Mouse (Mus musculus) ES-CJ7 (cell line): ENCODE measurements at regions not wholly inside any gene's neighbourhood (a gene's known extent, or its start where the extent isn't known, plus 50 kb on each side); places are given as distances from the start of the nearest gene placed in this dataset.

Experiments
- DNase-seq: peaks from one replicate; pipeline ENCODE4 v3.0.0; 2011; ENCODE audit warnings: low read depth, low spot score

DNA sequence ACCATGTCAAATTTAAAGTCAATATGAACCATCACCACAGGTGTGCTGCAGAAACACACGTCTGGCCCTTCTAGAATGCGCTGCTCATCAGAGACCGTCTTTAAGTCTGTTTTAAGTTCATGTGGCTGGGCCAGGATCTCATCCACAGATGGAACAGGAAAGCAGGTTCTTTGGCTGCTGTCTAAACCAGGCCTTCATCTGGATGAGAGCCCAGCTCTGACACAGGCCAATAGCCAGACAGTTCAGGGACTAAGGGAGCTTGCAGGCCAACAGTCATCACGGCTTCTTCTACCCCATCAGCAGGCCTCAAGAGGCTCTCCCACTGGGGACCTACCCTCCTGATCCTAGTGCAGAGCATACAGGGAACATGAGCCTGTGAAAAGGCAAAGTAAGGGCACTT, 185.4 kb upstream of the Eci2 start:
- no peak for DNase-seq

DNA sequence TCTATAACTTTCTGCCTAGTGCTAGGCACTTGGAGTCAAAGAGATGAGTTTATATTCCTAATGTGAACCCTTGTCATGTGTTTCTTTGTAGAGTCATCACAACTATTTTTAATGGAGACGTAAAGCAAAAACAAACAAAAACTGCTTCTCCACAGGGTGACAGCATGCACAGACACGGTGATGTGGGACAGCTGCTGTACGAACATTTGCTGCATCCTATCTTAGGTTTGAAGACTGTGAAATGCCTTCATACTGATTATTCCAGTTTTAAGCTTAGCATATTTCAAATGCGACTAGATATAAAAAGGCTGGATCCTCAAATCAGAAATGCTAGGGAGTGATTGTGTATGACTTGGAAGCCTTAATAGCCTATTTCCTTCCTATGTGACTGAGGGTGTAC, 187.3 kb upstream of the Eci2 start:
- DNase-seq, result no peak

DNA sequence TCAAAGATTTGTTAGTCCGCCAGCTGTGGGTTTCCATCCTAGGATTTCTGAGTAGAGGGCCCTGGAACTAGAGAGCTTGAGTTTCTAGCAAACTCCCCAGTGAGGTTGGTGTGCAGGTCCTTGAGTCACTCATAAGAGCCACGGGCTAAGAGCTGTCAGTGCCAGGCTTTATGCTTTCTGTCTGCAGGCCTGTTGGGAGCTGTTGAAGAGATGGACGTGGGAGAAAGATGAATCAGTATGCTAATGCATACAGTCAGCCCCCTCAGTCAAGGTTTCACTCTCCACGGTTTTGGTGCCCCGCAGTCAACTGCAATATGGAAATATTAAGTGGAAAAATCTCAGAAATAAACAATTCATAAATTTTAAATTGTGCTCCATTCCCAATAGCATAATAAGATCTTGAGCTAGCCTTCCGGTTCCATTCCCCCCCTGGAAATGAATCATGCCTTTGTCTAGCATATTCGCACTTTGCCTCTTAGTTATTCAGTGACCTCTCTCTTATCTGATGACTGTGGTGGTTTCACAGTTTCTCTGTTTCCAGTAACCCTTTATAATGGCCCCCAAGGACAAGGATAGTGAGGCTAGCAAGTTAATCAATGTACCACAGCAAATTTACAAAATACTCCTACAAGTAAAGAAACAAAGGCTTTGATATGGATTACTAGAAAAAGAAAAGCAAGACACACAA, 199.4 kb upstream of the Eci2 start:
- no peak for DNase-seq

DNA sequence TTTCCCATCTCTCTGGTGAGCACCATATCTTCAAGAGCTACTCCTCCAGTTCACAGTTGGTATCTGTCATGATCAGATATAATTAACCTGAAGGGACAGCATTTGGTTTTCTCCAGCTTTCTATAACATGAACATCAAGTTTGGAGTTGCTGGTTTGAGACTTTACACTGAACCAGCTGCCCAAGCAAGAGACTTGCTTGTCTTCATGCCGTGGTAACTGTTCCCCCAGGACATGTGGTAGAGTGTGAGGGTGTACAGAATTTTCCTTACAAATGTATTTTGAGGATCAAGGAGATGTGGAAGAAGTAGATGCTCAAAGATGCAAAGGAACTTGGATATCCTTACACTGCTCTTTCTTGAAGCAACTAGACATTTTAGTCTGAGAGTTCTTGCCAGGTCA, 200.0 kb upstream of the Eci2 start:
- DNase-seq, result no peak

DNA sequence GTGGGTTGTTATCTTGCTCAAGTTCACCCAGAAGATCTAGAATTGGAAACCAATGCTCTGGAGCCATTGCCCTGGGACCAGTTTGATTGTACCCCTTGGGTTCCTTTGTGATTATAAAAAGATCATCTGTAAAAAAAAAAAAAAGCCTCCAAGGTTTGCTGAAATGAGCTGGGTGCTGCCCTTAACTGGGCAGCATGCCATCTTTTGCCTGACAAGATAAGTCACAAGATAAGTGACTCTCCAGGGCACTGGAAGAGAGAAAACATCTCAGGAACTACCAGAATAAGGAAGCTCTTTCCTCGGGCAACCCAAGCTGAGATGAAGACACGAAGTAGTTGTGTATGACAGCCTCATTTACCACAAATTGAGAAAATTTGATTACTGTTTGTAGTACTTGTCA, 202.7 kb upstream of the Eci2 start:
- DNase-seq, result no peak

DNA sequence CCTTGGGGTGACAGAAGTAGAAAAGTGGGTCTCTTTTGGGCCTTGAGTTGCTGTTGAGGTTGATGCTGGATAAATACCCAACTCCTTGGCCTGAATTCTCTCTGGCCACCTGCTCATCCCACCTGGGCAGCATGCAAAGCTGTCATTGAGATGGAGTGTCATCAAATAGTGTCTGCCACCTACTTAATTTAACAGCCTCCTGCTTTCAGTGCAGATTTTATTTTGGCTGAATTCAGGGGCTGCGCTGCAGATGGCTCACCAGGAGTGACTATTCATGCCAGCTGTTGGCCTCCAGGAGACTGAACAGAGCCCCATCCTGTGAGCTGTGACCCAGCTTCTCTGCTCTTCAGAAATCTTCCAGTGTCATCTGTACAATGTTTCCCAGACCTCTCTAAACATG, 206.7 kb upstream of the Eci2 start:
- no peak for DNase-seq

DNA sequence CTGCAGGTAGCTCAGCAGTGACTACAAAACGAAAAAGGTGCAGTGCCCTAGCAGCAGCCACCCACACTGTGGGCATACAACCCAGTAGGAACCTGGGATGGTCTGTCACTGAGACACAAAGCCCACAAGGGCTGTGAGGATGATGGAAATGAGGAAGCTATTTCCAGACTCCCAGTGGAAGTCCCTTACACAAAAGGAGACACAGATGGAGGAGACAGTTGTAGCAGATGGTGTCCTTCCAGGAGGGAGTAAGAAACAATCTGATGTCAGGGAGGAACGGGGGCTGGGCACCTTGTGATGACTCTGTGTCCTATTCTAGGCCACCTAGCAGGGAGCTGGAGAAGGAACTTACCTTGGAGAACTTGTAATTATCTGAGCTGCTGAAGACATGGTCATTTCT, 214.5 kb upstream of the Eci2 start:
- no peak for DNase-seq

DNA sequence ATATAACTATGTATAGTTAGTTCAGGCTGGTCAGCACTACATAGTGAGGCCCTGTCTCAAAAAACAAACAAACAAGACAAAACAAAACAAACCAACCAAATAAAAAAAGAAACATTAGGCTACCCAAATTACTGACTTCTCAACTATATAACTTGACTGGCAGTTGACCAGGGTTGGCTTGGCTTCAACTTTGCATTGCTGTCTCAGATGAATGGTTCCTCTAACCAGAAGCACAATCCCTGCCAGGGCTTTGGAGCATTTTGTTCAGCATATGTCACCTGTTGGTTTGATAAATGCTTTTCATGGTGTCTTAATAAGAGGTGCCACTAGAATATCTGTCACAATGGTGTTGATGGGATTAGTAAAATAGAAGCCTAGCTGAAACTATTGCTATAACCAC, 217.1 kb upstream of the Eci2 start:
- no peak for DNase-seq

DNA sequence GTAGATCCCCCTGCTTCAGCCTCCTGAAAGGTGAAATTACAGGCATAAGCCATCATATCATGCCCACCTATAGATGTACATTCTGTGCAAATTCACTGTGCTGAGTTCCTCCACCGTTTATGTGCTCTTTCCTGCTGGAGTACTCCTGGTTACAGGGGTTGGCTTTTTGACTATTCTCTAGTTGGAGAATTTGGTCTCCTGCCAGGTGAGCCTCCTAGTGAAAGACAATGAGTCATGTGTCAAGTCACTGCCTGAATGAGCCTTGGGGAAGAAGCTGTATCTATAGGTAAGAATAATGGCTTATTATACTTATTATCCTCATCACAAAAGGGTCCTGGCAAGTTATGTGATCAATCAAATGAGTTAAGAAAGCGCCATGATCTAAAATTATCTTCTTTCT, 230.5 kb upstream of the Eci2 start:
- no peak for DNase-seq

DNA sequence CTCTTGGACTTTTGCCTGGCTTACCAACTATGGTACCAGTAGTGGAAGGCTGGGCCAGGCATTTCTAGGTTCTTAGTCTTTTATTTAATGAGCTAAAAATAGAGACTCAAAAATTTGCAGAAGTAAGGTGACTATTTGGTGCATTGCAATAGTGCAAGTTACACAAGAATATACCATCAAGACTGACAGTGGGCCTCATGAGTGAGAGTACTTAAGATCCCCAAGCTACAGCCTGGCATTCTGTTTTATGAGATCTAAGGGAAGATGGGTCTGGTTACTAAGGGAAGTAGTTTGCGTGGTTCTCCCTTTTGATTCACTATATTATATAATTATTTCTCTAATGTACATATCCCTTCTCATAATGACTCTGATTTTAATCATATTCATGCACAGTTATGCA, 231.8 kb upstream of the Eci2 start:
- no peak for DNase-seq

DNA sequence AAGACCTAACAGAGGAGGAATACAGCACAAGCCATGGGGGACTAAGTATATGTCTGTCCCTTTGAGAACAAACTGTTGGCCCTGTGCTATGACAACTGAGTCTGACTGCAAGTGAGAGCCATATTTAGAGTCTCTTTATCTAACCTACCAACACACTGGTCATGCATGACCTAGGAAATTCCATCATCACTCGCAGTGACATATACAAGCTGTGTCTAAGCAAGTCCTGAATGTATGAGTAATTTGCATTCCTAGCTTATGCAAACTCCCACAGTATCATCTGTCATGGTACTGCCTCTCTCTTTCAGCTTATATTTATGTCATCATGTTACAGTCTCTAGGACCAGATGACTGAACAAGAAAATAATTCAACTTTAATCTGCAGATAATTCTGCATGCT, 257.1 kb upstream of the Eci2 start:
- DNase-seq, result no peak

DNA sequence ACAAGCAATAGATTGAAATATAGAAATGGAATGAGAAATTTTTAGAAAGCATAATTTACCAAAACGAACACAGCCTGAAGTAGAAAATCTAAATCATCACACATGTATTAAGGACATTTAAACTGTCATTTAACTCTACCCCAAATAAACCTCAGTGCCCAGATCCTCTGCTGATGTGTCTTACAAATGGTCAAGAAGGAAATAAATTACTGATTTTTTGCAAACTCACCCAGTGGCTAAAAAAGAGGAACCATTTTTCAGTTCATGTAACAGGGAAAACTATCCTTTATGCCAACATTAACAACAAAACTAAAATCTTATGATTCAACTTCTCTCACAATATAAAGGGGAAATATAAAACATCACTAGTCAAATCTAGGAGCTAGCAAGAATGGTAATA, 275.2 kb upstream of the Eci2 start:
- DNase-seq, result no peak

DNA sequence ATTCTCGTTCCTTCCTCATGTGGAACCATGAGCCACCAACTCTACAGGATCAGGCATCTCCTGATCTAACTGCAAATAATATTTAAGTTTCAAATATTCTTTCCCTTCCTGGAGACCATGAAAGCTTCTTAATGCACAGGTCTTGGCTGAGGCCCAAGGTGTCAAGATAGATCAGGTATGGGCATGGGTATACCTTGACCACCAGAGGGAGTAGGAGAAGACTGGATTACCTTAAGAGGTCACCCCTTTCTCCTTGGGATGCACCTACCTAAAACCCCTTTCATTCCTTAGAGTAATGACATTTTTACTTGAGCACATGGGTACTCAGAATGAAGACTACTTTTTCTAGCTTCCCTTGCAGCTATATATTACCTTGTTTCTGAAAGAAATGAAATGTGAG, 289.9 kb upstream of the Eci2 start:
- peak; percentile 14 for DNase-seq

DNA sequence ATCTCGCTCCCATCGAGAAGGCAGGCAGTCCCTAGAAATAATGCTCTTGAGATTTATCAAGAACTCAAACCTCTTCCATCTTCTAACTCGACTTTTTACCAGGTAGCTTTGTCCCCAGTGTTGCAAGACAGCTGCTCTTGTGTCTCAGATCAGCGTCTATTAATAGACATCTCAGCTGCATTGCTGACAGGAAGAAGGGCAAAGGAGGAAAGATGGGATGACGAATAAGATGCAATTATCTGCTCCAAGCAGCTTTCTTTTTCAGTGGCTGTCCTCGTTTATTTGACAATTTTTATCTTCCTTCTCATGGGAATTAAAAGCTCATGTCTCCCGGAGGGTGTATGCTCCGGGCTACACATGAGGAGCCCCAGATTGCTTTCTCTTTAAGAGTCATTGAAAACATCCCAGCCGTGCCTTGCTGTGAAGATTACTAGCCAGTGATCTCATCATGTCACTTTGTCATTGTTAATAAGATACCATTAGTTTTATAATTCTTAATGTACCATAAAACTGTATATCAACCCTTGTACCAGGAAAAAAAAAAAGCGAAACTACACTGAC, 299.9 kb upstream of the Eci2 start:
- no peak for DNase-seq

DNA sequence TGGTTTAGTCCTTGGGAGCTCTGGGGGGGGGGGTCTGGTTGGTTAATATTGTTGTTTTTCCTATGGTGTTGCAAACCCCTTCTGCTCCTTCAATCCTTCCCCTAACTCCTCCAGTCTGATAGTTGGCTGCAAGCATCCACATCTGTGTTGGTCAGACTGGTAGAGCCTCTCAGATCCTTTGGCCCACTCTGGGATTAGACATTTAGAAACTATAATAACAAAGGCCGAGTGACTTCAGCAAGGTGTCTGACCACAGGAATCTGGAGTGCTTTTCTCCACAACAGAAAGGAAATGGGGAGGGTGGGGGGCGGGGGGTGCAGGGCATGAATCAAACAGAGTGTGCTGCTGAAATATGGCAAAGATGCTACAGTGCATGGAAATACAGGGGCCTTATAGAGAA, 301.4 kb upstream of the Eci2 start:
- DNase-seq, result no peak

DNA sequence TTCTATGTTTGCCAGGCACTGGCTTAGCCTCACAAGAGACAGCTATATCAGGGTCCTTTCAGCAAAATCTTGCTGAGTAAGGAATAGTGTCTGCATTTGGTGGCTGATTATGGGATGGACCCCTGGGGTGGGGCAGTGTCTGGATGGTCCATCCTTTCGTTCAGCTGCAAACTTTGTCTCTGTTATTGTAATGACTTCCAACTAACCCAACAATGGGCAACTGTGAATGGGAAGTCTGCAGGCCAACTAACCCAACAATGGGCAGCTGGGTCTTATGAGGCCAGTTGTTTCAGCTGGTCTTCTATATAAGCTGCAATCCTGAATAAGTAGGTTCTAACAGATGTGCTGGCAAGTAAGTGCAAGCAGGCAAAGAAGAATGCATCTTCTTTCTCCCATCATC, 304.0 kb upstream of the Eci2 start:
- peak; percentile 47 for DNase-seq

DNA sequence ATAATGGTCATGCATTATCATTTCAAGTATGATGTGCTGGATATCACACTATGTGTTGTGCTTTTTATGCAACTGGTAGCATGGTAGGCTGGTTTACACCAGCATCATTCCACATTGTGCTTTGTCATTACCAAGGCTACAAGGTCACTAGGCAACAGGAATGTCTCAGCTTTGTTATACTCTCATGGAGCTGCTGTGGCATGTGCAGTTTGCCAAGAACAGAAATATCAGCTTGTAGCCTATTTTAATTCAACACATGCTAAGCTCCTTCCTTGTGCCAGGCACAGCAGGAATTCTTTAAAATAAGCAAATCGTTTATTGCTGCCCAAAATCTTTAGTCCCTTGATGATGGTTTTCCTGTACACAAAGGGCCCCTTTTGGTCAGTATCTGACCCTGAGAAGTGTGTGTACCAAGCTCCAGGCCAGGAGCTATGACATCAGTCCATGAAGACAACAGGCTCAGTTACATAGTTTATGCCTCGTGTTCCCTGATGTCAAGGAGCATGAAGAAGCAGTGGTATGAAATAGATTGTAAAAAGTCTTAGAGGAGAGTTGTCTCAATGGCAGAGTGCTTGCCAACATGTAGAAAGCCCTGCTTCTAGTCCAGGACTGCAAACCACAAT, 314.0 kb upstream of the Cdyl start:
- DNase-seq, result no peak

DNA sequence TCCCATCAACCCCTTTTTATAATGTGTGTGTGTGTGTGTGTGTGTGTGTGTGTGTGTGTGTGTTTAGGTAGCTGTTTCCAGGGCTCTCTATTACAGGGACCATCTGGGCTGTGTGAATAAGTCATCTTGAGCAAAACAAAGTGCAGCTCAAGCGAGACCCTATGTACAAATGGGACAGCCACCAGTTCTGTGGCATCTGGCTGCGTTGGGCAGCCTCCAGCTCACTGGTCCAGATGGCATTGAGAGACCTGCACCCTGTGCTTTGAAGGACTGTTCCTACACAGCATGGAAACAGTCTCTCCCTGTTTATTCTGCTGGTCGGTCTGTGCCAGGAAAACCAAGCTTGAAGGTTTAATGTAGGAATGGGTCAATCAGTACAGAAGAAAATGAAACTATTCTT, 311.4 kb upstream of the Cdyl start:
- no peak for DNase-seq

DNA sequence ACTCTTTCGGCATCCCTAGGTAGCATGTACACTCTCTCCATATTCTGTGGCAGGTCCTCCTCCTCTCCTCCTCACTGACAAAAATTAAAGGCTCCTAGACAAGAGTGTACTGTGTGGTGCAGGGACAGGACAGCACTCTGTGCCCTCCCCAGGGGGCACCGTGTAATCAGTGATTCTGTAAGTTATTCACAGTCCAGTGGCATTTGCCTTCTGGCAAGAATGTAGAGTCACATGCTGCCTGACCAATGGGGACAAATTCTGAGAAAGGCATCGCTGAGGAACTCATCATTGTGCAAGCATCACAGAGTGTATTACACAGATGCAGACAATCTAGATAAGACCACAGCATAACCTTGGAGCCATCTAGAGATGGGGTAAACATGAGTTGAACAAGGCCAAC, 300.3 kb upstream of the Cdyl start:
- DNase-seq, result no peak

DNA sequence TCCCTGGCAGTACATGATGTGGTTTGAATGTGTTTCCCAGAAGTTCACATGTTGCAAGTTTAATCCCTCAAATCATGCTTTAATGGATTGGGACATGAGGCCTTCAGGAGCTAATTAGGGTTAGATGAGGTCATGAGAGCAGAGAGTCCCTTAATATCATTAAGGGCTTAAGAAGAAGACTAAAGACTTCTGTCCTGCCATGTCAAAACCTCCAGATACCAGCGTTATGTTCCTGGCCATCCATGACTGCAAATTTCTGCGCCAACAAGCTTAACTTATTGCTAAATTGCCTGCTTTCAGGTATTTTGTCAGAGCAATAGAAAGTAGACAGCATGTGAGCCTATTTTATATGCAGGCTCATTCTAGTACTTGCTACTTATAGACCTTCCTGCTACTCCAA, 282.1 kb upstream of the Cdyl start:
- no peak for DNase-seq

DNA sequence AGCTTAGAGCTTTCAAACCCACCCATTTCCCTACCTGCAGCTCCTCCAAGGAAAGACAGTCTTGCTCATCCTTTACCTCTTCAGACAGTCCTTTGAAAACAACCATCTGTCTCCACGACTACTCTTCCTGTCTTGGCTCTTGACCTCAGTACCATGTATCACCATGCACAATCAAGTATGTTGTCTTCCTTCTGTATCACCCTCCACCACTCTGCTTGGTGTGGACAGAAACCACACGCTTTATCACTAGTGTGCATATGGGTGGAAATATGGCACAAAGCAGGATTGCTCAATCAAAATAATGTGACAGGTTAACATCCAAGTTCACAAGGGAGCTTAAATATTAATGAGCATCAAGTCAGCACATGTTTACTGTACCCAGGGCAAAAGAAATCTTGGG, 280.1 kb upstream of the Cdyl start:
- no peak for DNase-seq

DNA sequence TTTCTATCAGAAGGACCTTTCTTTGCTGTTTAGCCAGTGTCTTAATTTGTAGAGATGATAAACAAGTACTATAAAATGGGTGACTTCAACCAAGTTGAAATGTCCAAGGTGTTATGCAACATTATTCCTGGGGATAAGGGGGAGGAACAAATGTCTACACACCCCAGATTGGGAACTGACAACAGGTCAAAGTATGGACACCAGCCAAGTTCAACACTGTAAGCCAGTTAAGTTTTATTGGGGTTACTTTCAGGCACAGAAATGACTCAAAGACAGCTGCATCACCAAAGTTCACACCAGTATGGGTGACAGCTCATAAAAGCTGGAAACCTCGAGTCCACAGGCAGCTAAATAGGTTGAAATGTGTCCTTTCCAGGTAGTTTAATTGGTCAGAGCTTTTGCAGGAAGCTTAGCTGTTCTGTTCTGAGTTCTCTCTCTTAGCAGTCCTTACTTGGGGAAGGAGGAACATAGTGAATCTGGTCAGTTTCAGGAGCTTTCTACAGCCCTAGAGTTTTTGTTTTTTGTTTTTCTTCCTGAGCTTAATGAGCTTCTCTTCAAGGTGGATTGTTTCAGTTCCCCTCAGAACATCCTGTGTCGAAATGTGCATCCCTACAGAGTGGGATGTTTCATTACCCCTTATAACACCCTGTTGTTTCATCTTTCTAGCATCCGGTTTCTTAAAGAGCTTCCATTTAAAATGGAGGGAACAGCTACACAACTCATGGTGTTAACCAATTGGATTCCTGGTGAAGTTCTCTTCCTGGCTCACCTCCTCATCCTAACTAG, 279.2 kb upstream of the Cdyl start:
- no peak for DNase-seq

DNA sequence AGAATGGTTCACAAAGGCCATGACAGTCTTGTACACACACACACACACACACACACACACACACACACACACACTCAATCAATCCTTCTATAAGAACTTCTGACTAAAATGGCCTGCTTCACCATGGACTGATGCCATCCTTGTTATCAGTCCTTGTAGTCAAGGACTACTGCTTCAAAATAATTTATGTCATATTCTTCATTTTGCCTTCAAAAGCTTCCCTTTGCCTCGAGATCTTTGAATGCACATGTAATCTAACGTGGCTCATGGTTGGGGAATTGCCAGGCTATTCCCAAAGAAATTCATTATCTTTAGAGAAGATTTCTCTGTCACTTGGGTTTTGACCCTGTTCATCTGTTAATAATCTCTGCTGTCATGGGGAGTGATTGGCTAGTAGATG, 278.0 kb upstream of the Cdyl start:
- no peak for DNase-seq
